Mouse (Mus musculus) heart, postnatal 0 days (tissue): ENCODE measurements around the gene Clip3.

Experiments used
- CTCF ChIP-seq: IDR thresholded peaks from 2 replicates; pipeline ENCODE4 v1.5.1; 2016; ENCODE audit warnings: antibody characterized with exemption, control low read depth, low read depth
- EP300 ChIP-seq: IDR thresholded peaks from 2 replicates; pipeline ENCODE4 v1.6.1; 2016; ENCODE audit warnings: antibody characterized with exemption, low read depth

DNA sequence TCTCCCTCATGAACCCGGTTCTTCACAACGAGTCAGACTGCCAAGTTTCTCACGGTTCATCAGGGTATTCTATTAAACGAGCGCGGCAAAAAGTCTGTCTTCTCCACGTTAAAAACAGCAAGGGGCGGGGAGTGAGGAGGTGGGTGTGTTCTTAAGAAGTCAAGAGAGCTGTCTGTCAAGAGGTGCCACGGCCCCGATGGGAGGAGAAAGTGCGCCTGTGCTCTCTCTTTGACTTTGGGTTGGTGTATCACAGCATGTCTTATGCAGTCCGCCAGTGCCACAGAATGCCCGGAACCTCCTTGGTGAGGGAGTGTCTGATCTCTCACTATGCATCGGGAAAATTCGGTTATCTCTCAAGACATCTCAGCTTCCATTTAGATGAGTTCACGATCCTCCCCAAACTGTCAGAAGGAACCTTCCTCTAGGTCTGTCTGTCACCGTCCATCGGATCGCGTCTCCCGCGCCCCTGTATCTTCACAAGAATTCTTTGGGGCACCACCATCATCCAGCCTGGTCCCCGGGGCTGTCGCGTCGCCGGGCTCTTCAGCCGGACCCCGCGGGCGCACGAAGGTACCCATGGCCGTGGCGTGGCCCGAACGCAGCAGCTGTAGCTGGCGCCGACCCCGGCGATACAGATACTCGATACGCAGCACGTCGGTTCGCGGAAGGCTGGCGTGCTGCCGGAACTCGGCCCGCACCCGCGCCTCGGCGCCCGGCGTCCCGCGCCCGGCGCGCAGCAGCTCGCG is 30.2 kb downstream of the Clip3 start, which contains the start of gene E130208F15Rik:
- TF ChIP-seq EP300 = no peak
- no peak for TF ChIP-seq CTCF
